Mouse (Mus musculus): ENCODE measurements around the gene Aqp5. TPM values are rescaled to one million over a fixed set of nuclear protein-coding genes. Genes with fewer than 3 reads are reported as not detected.

Gene Aqp5
- polyA plus RNA-seq, 1 experiment from 2014 or later = not detected

DNA sequence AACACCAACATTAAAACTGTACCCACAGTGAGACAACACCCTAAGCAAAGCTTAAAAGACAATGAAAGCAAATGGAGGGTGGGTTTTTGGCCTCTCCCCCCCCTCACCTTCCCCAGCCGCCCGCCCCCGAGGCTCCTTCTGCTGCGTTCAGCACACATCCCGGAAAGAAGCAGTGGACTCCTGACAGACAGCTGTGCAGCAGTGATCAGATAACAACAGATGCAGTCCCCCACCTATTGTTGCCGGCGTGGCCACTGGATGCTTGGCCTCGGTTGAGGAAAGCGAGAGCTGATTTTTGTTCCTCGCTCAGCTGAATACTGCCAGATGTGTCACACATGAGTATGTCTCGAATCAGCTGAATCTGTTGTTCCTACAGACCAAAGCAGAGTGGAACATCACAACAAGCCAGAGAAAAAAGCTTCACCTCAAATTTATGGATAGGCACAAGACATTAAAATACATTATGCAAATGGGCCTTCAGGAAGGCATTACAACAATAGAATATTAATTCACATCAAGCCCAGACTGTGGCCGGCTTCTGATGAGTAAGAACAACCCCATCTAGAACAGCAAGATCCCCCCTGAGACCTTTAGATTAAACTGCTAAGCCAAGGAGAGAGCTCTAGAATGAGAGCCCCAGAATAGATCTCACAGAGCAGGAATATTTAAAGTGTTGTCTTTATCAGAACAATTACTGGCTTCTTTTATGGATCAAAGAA lies 47.0 kb downstream of the Aqp5 start:
- Histone ChIP-seq H3K4me1 (ENCODE audit: insufficient read depth) (no peaks in the 10 kb centered on the region), H3K27ac (ENCODE audit: low read depth) (no peak overlapping the region), H3K9ac (replicated peaks) (no peak overlapping the region), H3K9me3 (ENCODE audit: low read length) (no peaks in the 10 kb centered on the region), H3K36me3 (replicated peaks; ENCODE audit: insufficient read depth, low read length) (peaks cover 72% of the 10 kb centered on the region), H3K4me2 (ENCODE audit: low read depth, low read length) (no peak overlapping the region), H3K27me3 (ENCODE audit: insufficient read depth, low read length) (no peaks in the 10 kb centered on the region), H3K4me3 (ENCODE audit: low read depth, low read length) (no peak overlapping the region)
- DNase-seq = no peak
- TF ChIP-seq EP300 (IDR thresholded peaks at IDR 0.05; ENCODE audit: low read depth) (no peak), CTCF (IDR thresholded peaks at IDR 0.05; ENCODE audit: low read depth) (no peak)
- no peak for ATAC-seq
- WGBS (ENCODE audit: insufficient replicate concordance) = 89% methylated on average over 12 of the region's 12 CpGs

GRCm38 (mm10) chr15:99638124-99638485 lies 47.5 kb downstream of the Aqp5 start:
- no peak for TF ChIP-seq EP300 (IDR thresholded peaks at IDR 0.05; ENCODE audit: low read depth)
- no peak for TF ChIP-seq CTCF (IDR thresholded peaks at IDR 0.05; ENCODE audit: low read depth)
- H3K27me3 ChIP-seq (ENCODE audit: insufficient read depth, low read length) = no peaks in the 10 kb centered on the region
- H3K27ac ChIP-seq (ENCODE audit: low read depth) = no peak overlapping the region
- no peaks in the 10 kb centered on the region for H3K9me3 ChIP-seq (ENCODE audit: low read length)
- no peak overlapping the region for H3K9ac ChIP-seq (replicated peaks)
- H3K36me3 ChIP-seq (replicated peaks; ENCODE audit: insufficient read depth, low read length) = peaks cover 71% of the 10 kb centered on the region
- no peaks in the 10 kb centered on the region for H3K4me1 ChIP-seq (ENCODE audit: insufficient read depth)
- DNase-seq (no peak), ATAC-seq (no peak)
- 94% methylated on average over 5 of the region's 5 CpGs for WGBS (ENCODE audit: insufficient replicate concordance)
- no peak overlapping the region for H3K4me3 ChIP-seq (ENCODE audit: low read depth, low read length)
- H3K4me2 ChIP-seq (ENCODE audit: low read depth, low read length) = no peak overlapping the region

DNA sequence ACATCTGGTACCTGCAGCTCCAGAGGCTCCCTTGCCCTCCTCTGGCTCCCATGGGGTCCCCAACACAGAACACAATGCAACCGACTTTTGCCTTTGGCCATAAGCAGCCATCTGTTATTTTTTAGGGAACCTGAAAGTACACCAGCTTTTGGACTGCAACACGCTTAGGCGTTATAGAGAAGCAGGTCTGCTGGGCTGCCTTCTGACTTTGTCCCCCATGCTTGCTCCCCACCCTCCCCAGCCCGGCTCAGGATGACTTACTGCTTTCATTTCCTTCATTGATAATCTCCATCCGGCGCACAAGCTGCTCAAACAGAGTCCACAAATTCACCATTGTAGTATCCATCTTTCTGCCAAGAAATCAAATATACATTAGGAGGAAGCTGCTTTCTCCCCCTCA lies 52.0 kb downstream of the Aqp5 start:
- Histone ChIP-seq H3K36me3 (replicated peaks; ENCODE audit: insufficient read depth, low read length) (peaks cover 30% of the 10 kb centered on the region), H3K4me1 (ENCODE audit: insufficient read depth) (no peaks in the 10 kb centered on the region; the same call in 1 of the 2 replicates), H3K9me3 (ENCODE audit: low read length) (no peaks in the 10 kb centered on the region), H3K4me3 (ENCODE audit: low read depth, low read length) (no peak overlapping the region), H3K4me2 (ENCODE audit: low read depth, low read length) (no peak overlapping the region), H3K27ac (ENCODE audit: low read depth) (no peak overlapping the region), H3K27me3 (ENCODE audit: insufficient read depth, low read length) (no peaks in the 10 kb centered on the region), H3K9ac (replicated peaks) (no peak overlapping the region)
- ATAC-seq (no peak), DNase-seq (no peak)
- no peak for TF ChIP-seq CTCF (IDR thresholded peaks at IDR 0.05; ENCODE audit: low read depth)
- no peak for TF ChIP-seq EP300 (IDR thresholded peaks at IDR 0.05; ENCODE audit: low read depth)
- 78% methylated on average over 6 of the region's 6 CpGs for WGBS (ENCODE audit: insufficient replicate concordance)

GRCm38 (mm10) chr15:99643832-99644231 lies 53.2 kb downstream of the Aqp5 start:
- no peak for DNase-seq

More at GRCm38 (mm10) chr15:99643832-99644231, 53.2 kb downstream of the Aqp5 start:
- no peak overlapping the region for H3K4me2 ChIP-seq (ENCODE audit: low read depth, low read length)
- peaks cover 4% of the 10 kb centered on the region for H3K4me1 ChIP-seq (ENCODE audit: insufficient read depth)
- no peak overlapping the region for H3K4me3 ChIP-seq (ENCODE audit: low read depth, low read length)
- H3K36me3 ChIP-seq (replicated peaks; ENCODE audit: insufficient read depth, low read length) = peaks cover 22% of the 10 kb centered on the region
- H3K9me3 ChIP-seq (ENCODE audit: low read length) = no peaks in the 10 kb centered on the region
- 82% methylated on average over 10 of the region's 10 CpGs for WGBS (ENCODE audit: insufficient replicate concordance)
- no peak for TF ChIP-seq CTCF (IDR thresholded peaks at IDR 0.05; ENCODE audit: low read depth)
- no peak for TF ChIP-seq EP300 (IDR thresholded peaks at IDR 0.05; ENCODE audit: low read depth)
- no peak overlapping the region for H3K9ac ChIP-seq (replicated peaks)
- ATAC-seq = no peak
- no peaks in the 10 kb centered on the region for H3K27me3 ChIP-seq (ENCODE audit: insufficient read depth, low read length)
- H3K27ac ChIP-seq (ENCODE audit: low read depth) = no peak overlapping the region

Other genes with a start within 250 kb of the Aqp5 start
- gene Fmnl3, start 220.3 kb upstream of the Aqp5 start, polyA plus RNA-seq (2015; fragmentation: Nextera tagmentation; extraction: Ambion mirVana) = 2.2 and 2.4 TPM in 2 replicates
- gene Tmbim6, start 197.9 kb upstream of the Aqp5 start, polyA plus RNA-seq (2015; fragmentation: Nextera tagmentation; extraction: Ambion mirVana) = 566 and 586 TPM in 2 replicates
- 0.49 and 0.53 TPM in 2 replicates for gene Nckap5l, start 133.0 kb upstream of the Aqp5 start, polyA plus RNA-seq (2015; fragmentation: Nextera tagmentation; extraction: Ambion mirVana)
- gene Bcdin3d, start 116.1 kb upstream of the Aqp5 start, polyA plus RNA-seq (2015; fragmentation: Nextera tagmentation; extraction: Ambion mirVana) = 4.7 and 4.9 TPM in 2 replicates
- not detected in 2 replicates for gene Faim2, start 62.6 kb upstream of the Aqp5 start, polyA plus RNA-seq (2015; fragmentation: Nextera tagmentation; extraction: Ambion mirVana)
- not detected in 2 replicates for gene Aqp2, start 11.7 kb upstream of the Aqp5 start, polyA plus RNA-seq (2015; fragmentation: Nextera tagmentation; extraction: Ambion mirVana)
- not detected in 2 replicates for gene Aqp6, start 10.6 kb downstream of the Aqp5 start, polyA plus RNA-seq (2015; fragmentation: Nextera tagmentation; extraction: Ambion mirVana)
- 28.6 and 31.9 TPM in 2 replicates for gene Racgap1, start 60.9 kb downstream of the Aqp5 start, polyA plus RNA-seq (2015; fragmentation: Nextera tagmentation; extraction: Ambion mirVana)
- gene Asic1, start 79.6 kb downstream of the Aqp5 start, polyA plus RNA-seq (2015; fragmentation: Nextera tagmentation; extraction: Ambion mirVana) = 0.38 and 0.54 TPM in 2 replicates
- 4.7 and 5.3 TPM in 2 replicates for gene Smarcd1, start 111.3 kb downstream of the Aqp5 start, polyA plus RNA-seq (2015; fragmentation: Nextera tagmentation; extraction: Ambion mirVana)
- gene Gm17349, start 114.7 kb downstream of the Aqp5 start, polyA plus RNA-seq (2015; fragmentation: Nextera tagmentation; extraction: Ambion mirVana) = 1.3 and 2.9 TPM in 2 replicates
- gene Gpd1, start 126.7 kb downstream of the Aqp5 start, polyA plus RNA-seq (2015; fragmentation: Nextera tagmentation; extraction: Ambion mirVana) = 147 and 150 TPM in 2 replicates
- 111 and 117 TPM in 2 replicates for gene Cox14, start 134.8 kb downstream of the Aqp5 start, polyA plus RNA-seq (2015; fragmentation: Nextera tagmentation; extraction: Ambion mirVana)
- 6.7 and 7.0 TPM in 2 replicates for gene Cers5, start 182.1 kb downstream of the Aqp5 start, polyA plus RNA-seq (2015; fragmentation: Nextera tagmentation; extraction: Ambion mirVana)